Mouse (Mus musculus) bone marrow macrophage, adult 2 months (primary cell): ENCODE measurements around the gene Map7.

ENCODE experiments used
- CTCF ChIP-seq: IDR thresholded peaks from 2 replicates; pipeline ENCODE4 v1.5.1; 2012; ENCODE audit warnings: low read depth, mild to moderate bottlenecking, low read length, moderate library complexity
- POLR2A ChIP-seq: IDR thresholded peaks from 2 replicates; pipeline ENCODE4 v1.6.1; 2012; ENCODE audit warnings: mild to moderate bottlenecking, low read depth, low read length, borderline replicate concordance

DNA sequence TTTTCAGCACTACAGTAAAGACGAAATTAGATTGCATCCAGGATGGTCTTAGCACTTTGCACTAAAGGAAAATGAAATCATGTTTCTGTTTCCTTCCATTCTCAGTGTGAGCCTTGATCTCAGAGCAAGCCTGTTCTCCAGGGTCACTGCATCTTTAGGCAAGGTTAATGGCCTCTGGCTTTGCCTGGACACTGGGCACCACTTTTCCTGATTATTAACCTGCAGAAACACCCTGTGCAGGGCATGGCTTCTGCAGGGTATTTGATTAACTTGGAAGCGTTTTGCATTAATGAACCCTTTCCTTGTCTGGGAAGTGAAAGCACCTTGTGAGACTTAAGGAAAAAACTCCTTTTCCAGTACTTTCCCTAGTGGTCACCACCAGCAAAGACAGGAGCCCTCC is 111.2 kb downstream of the Map7 start:
- TF ChIP-seq CTCF (no peak), POLR2A (no peak)
